Mouse (Mus musculus) G1E (cell line): ENCODE data around the gene Hoxa7. TPM values are rescaled to one million over a fixed set of nuclear protein-coding genes. Genes with fewer than 3 reads are reported as not detected.

Source experiments
- ATAC-seq: 2 replicates; pipeline ENCODE4 v1.8.0; 2016; ENCODE audit warnings: mild to moderate bottlenecking; ENCODE audit not compliant: insufficient number of reproducible peaks, poor library complexity, low FRiP score, severe bottlenecking; ENCODE audit errors: extremely low read depth
- DNase-seq: peaks from one replicate; pipeline ENCODE4 v3.0.0; 2012; ENCODE audit warnings: low spot score
- H3K27me3 ChIP-seq: 2 replicates; pipeline ENCODE4 v1.6.1; 2012; ENCODE audit warnings: mild to moderate bottlenecking, low read length, inconsistent platforms; ENCODE audit not compliant: insufficient read depth
- H3K36me3 ChIP-seq: replicated peaks from 2 replicates; pipeline ENCODE3; 2012; ENCODE audit warnings: mild to moderate bottlenecking, inconsistent platforms
- H3K4me1 ChIP-seq: 2 replicates; pipeline ENCODE4 v1.6.1; 2012; ENCODE audit warnings: low read depth, low read length, inconsistent platforms, mixed read lengths; ENCODE audit not compliant: insufficient read depth
- H3K4me3 ChIP-seq: 2 replicates; pipeline ENCODE4 v1.5.1; 2012; ENCODE audit warnings: low read depth, mild to moderate bottlenecking, inconsistent platforms, low read length, moderate library complexity, mixed read lengths
- H3K9me3 ChIP-seq: replicated peaks from 2 replicates; pipeline ENCODE4 v1.6.1; 2012; ENCODE audit warnings: inconsistent platforms
- CTCF ChIP-seq: IDR thresholded peaks from 2 replicates; pipeline ENCODE4 v1.5.1; 2012; ENCODE audit warnings: low read depth, low read length, inconsistent platforms, mixed read lengths
- GATA1 ChIP-seq: IDR thresholded peaks from 2 replicates; pipeline ENCODE4 v1.6.1; 2012; ENCODE audit warnings: borderline replicate concordance, low read length, inconsistent platforms, mixed read lengths
- GATA2 ChIP-seq: IDR thresholded peaks from 2 replicates; pipeline ENCODE4 v1.6.1; 2012; ENCODE audit warnings: low read depth, low read length, inconsistent platforms, borderline replicate concordance
- POLR2AphosphoS5 ChIP-seq: IDR thresholded peaks from 2 replicates; pipeline ENCODE4 v1.6.1; 2012; ENCODE audit warnings: low read depth, low read length, inconsistent platforms; ENCODE audit not compliant: insufficient replicate concordance
- TAL1 ChIP-seq: conservative IDR thresholded peaks from 2 replicates; pipeline ENCODE4 v1.6.1; 2012; ENCODE audit warnings: low read depth, low read length, inconsistent platforms, mixed read lengths
- polyA plus RNA-seq: library from polyadenylated mRNA; stranded (reverse); fragments of >175 nt; gene quantifications from 2 replicates; pipeline ENCODE4 v1.2.3, GENCODE M21; 2012
- total RNA-seq, 2 experiments: library from RNA; stranded (forward) in 1 of 2; stranded (reverse) in 1 of 2; fragments of 200-1000 nt in 1 of 2; fragments of >200 nt in 1 of 2; fragmentation: Nextera tagmentation in 1 of 2; gene quantifications; 2 replicates each; pipeline ENCODE4 v1.2.3; 2014 to 2017

Hoxa7 gene
- total and polyA plus RNA-seq, 3 experiments, result 0.11 to 0.66 TPM; not detected in 1

GRCm38 (mm10) chr6:52191860-52192550 lies 29.6 kb downstream of the Hoxa7 start:
- no peaks in the 10 kb centered on the region for H3K27me3 ChIP-seq
- no peak for TF ChIP-seq GATA1
- no peak for TF ChIP-seq GATA2
- no peak for TF ChIP-seq TAL1
- TF ChIP-seq POLR2AphosphoS5, result no peak
- no peak for TF ChIP-seq CTCF
- no peak for DNase-seq
- H3K9me3 ChIP-seq, result peaks cover 10% of the 10 kb centered on the region
- ATAC-seq, result no peak
- no peak overlapping the region for H3K4me3 ChIP-seq
- no peaks in the 10 kb centered on the region for H3K36me3 ChIP-seq
- H3K4me1 ChIP-seq, result no peaks in the 10 kb centered on the region

DNA sequence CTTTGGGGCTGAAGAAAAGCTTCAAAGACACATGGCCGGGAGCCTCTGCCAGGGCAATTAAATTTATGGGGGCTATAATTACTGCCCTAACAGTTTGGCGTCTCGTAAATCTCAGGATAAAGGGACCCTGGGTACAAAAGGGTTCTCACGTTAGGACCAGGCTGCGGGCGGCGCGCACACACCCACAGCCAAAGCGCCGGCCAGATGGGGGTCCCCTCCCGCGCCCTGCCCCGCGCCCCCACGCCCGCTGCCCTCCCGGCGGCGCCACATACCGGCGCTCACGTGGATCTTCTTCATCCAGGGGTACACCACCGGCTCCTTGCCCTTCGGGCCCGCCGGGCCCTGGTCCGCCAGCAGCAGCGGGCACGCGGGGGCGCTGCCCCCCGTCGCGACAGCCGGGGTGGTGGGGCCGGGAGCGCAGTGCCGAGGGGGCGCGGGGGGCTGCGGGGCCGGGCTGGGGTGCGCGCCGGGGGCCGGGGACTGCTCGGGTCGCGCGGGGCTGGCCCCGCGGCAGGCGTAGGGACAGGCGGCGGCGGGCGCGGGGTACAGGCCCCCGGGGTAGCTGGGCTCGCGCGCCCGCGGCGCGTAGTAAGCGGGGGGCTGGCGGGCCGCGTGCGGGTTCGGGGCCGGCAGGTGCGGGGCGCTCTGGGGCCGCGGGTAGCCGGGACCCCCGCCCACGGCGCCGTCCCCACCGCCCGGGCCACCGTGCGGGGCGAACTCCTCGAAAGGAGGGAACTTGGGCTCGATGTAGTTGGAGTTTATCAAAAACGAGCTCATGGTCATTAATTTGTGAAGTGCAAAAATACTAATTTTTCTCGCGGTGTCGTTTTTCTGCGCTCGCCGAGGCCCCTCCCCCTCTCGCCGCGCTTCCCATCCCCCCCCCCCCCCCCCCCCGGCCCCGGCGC lies 30.5 kb downstream of the Hoxa7 start, which contains the start of gene Hoxa4:
Hoxa4 (minus strand) TSS at position 848 of the 905 bp plus-strand sequence.
- DNase-seq (no peak), ATAC-seq (no peak)
- H3K27me3 ChIP-seq, result no peaks in the 10 kb centered on the region
- H3K36me3 ChIP-seq, result no peaks in the 10 kb centered on the region
- no peak within 1 kb of the TSS for H3K4me3 ChIP-seq
- no peak for TF ChIP-seq CTCF
- no peak for TF ChIP-seq POLR2AphosphoS5
- peaks cover 10% of the 10 kb centered on the region for H3K9me3 ChIP-seq
- H3K4me1 ChIP-seq, result no peaks in the 10 kb centered on the region

DNA sequence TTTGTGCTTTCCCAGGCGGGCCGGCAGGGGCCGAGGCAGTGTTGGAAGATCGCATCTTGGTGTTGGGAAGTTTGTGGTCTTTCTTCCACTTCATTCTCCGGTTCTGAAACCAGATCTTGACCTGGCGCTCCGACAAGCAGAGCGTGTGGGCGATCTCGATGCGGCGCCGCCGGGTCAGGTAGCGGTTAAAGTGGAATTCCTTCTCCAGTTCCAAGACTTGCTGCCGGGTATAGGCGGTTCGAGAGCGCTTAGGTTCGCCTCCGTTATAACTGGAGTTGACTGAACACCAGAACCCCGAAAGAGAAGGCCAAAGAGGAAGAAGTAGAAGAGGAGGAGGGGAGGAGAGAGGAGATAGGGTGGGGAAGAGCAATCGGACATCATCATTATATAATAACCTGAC lies 31.2 kb downstream of the Hoxa7 start:
- ATAC-seq (no peak), DNase-seq (no peak)
- peaks cover 10% of the 10 kb centered on the region for H3K9me3 ChIP-seq
- no peaks in the 10 kb centered on the region for H3K36me3 ChIP-seq
- no peaks in the 10 kb centered on the region for H3K27me3 ChIP-seq
- TF ChIP-seq GATA1 (no peak), TAL1 (no peak), CTCF (no peak), GATA2 (no peak), POLR2AphosphoS5 (no peak)
- no peak overlapping the region for H3K4me3 ChIP-seq
- H3K4me1 ChIP-seq, result no peaks in the 10 kb centered on the region

GRCm38 (mm10) chr6:52189909-52190308 lies 31.7 kb downstream of the Hoxa7 start:
- ATAC-seq, result no peak
- no peak overlapping the region for H3K4me3 ChIP-seq
- no peaks in the 10 kb centered on the region for H3K27me3 ChIP-seq

DNA sequence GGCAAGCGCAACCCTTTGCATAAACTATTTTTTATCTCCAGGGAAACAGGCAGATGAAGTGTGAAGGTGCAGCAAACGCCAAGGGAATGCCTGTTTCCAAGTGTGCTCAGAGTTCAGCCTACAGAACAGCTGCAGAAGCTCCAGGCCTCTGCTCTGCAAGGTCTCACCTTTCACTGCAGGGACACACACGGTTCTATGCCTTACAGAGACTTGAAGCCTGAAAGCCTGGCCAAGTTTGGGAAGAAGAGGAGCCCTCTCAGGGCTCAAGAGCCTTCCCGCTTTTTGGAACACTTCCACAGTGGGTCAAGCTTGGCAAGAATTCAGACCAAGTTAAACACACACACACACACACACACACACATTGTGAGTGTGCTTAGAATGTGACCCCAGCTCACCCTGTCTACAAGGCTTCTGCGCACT lies 32.5 kb downstream of the Hoxa7 start:
- no peak overlapping the region for H3K4me3 ChIP-seq
- no peaks in the 10 kb centered on the region for H3K36me3 ChIP-seq
- no peak for DNase-seq
- no peaks in the 10 kb centered on the region for H3K4me1 ChIP-seq
- peaks cover 10% of the 10 kb centered on the region for H3K9me3 ChIP-seq
- no peak for ATAC-seq
- no peak for TF ChIP-seq GATA1
- TF ChIP-seq POLR2AphosphoS5, result no peak
- no peak for TF ChIP-seq CTCF
- TF ChIP-seq TAL1, result no peak
- TF ChIP-seq GATA2, result no peak
- H3K27me3 ChIP-seq, result peaks cover 4% of the 10 kb centered on the region; the same call in 1 of the 2 replicates

More at GRCm38 (mm10) chr6:52189909-52190308, 31.7 kb downstream of the Hoxa7 start:
- TF ChIP-seq POLR2AphosphoS5 (no peak), GATA2 (no peak), CTCF (no peak), GATA1 (no peak), TAL1 (no peak)
- DNase-seq, result no peak
- Histone ChIP-seq H3K4me1 (no peaks in the 10 kb centered on the region), H3K36me3 (no peaks in the 10 kb centered on the region), H3K9me3 (peaks cover 10% of the 10 kb centered on the region)

- Histone ChIP-seq H3K9me3 (peaks cover 4% of the 10 kb centered on the region; the same call in 1 of the 2 replicates), H3K36me3 (no peaks in the 10 kb centered on the region), H3K4me3 (no peak overlapping the region), H3K27me3 (peaks cover 4% of the 10 kb centered on the region; the same call in 1 of the 2 replicates), H3K4me1 (no peaks in the 10 kb centered on the region)
- DNase-seq, result no peak
- TF ChIP-seq GATA2, result no peak
- no peak for TF ChIP-seq CTCF
- no peak for TF ChIP-seq GATA1
- TF ChIP-seq TAL1, result no peak
- TF ChIP-seq POLR2AphosphoS5, result no peak
- no peak for ATAC-seq
Observed at GRCm38 (mm10) chr6:52186500-52186899, 35.2 kb downstream of the Hoxa7 start.
